Mouse (Mus musculus): ENCODE data around the gene Ube2e3. TPM values are rescaled to one million over a fixed set of nuclear protein-coding genes. Genes with fewer than 3 reads are reported as not detected.

The Ube2e3 gene
- polyA plus RNA-seq, 1 experiment, result 83.9 TPM

GRCm38 (mm10) chr2:78886446-78886845 is 18.5 kb downstream of the Ube2e3 start:
- no peak for DNase-seq
- TF ChIP-seq POLR2A (IDR thresholded peaks at IDR 0.05; ENCODE audit: borderline replicate concordance, insufficient read depth, low read length), result no peak
- TF ChIP-seq CTCF (IDR thresholded peaks at IDR 0.05; ENCODE audit: borderline replicate concordance, insufficient read depth, low read depth, low read length), result no peak
- 54% methylated on average over 2 of the region's 2 CpGs for WGBS
- Histone ChIP-seq H3K27me3 (ENCODE audit: control insufficient read depth, insufficient read depth, low read length) (no peaks in the 10 kb centered on the region), H3K4me1 (ENCODE audit: control insufficient read depth, insufficient read depth, low read length) (peaks cover 9% of the 10 kb centered on the region), H3K4me3 (replicated peaks; ENCODE audit: insufficient read depth, low read depth, low read length) (no peak overlapping the region), H3K27ac (ENCODE audit: insufficient read depth, low read length) (no peak overlapping the region)

- WGBS, result 44% methylated on average over 3 of the region's 3 CpGs
- DNase-seq, result no peak
- Histone ChIP-seq H3K4me1 (ENCODE audit: control insufficient read depth, insufficient read depth, low read length) (peaks cover 10% of the 10 kb centered on the region), H3K27ac (ENCODE audit: insufficient read depth, low read length) (no peak overlapping the region), H3K27me3 (ENCODE audit: control insufficient read depth, insufficient read depth, low read length) (no peaks in the 10 kb centered on the region), H3K4me3 (replicated peaks; ENCODE audit: insufficient read depth, low read depth, low read length) (no peak overlapping the region)
- TF ChIP-seq POLR2A (IDR thresholded peaks at IDR 0.05; ENCODE audit: borderline replicate concordance, insufficient read depth, low read length), result no peak
- TF ChIP-seq CTCF (IDR thresholded peaks at IDR 0.05; ENCODE audit: borderline replicate concordance, insufficient read depth, low read depth, low read length), result no peak
Measured at GRCm38 (mm10) chr2:78888190-78888589, 20.3 kb downstream of the Ube2e3 start.

- TF ChIP-seq CTCF (IDR thresholded peaks at IDR 0.05; ENCODE audit: borderline replicate concordance, insufficient read depth, low read depth, low read length) (no peak), POLR2A (IDR thresholded peaks at IDR 0.05; ENCODE audit: borderline replicate concordance, insufficient read depth, low read length) (no peak)
- peaks cover 3% of the 10 kb centered on the region; the same call in 1 of the 2 replicates for H3K4me1 ChIP-seq (ENCODE audit: control insufficient read depth, insufficient read depth, low read length)
- no peak overlapping the region for H3K4me3 ChIP-seq (replicated peaks; ENCODE audit: insufficient read depth, low read depth, low read length)
- WGBS, result 38% methylated on average over 2 of the region's 2 CpGs
- H3K27ac ChIP-seq (ENCODE audit: insufficient read depth, low read length), result no peak overlapping the region
- peak in 1 of 2 experiments; percentile 50 for DNase-seq
- H3K27me3 ChIP-seq (ENCODE audit: control insufficient read depth, insufficient read depth, low read length), result no peaks in the 10 kb centered on the region
Measured at GRCm38 (mm10) chr2:78895216-78895615, 27.3 kb downstream of the Ube2e3 start.

- no peak for TF ChIP-seq POLR2A (IDR thresholded peaks at IDR 0.05; ENCODE audit: borderline replicate concordance, insufficient read depth, low read length)
- no peak for TF ChIP-seq CTCF (IDR thresholded peaks at IDR 0.05; ENCODE audit: borderline replicate concordance, insufficient read depth, low read depth, low read length)
- DNase-seq, result peak in 1 of 2 experiments; percentile 23
- WGBS, result 31% methylated on average over 3 of the region's 3 CpGs
- Histone ChIP-seq H3K4me1 (ENCODE audit: control insufficient read depth, insufficient read depth, low read length) (peaks cover 3% of the 10 kb centered on the region), H3K27ac (ENCODE audit: insufficient read depth, low read length) (no peak overlapping the region), H3K27me3 (ENCODE audit: control insufficient read depth, insufficient read depth, low read length) (no peaks in the 10 kb centered on the region), H3K4me3 (replicated peaks; ENCODE audit: insufficient read depth, low read depth, low read length) (no peak overlapping the region)
Measured at GRCm38 (mm10) chr2:78905916-78906315, 38.0 kb downstream of the Ube2e3 start.

- DNase-seq, result no peak
- TF ChIP-seq CTCF (IDR thresholded peaks at IDR 0.05; ENCODE audit: borderline replicate concordance, insufficient read depth, low read depth, low read length), result no peak
- no peak for TF ChIP-seq POLR2A (IDR thresholded peaks at IDR 0.05; ENCODE audit: borderline replicate concordance, insufficient read depth, low read length)
- no peak overlapping the region for H3K4me3 ChIP-seq (replicated peaks; ENCODE audit: insufficient read depth, low read depth, low read length)
- H3K4me1 ChIP-seq (ENCODE audit: control insufficient read depth, insufficient read depth, low read length), result peaks cover 6% of the 10 kb centered on the region
- H3K27me3 ChIP-seq (ENCODE audit: control insufficient read depth, insufficient read depth, low read length), result no peaks in the 10 kb centered on the region
- no peak overlapping the region for H3K27ac ChIP-seq (ENCODE audit: insufficient read depth, low read length)
Measured at GRCm38 (mm10) chr2:78911516-78911915, 43.6 kb downstream of the Ube2e3 start.

GRCm38 (mm10) chr2:78914861-78915260 is 46.9 kb downstream of the Ube2e3 start:
- Histone ChIP-seq H3K27ac (ENCODE audit: insufficient read depth, low read length) (no peak overlapping the region), H3K4me1 (ENCODE audit: control insufficient read depth, insufficient read depth, low read length) (peaks cover 2% of the 10 kb centered on the region; the same call in 1 of the 2 replicates), H3K27me3 (ENCODE audit: control insufficient read depth, insufficient read depth, low read length) (no peaks in the 10 kb centered on the region), H3K4me3 (replicated peaks; ENCODE audit: insufficient read depth, low read depth, low read length) (no peak overlapping the region)
- DNase-seq, result peak in 1 of 2 experiments; percentile 22
- TF ChIP-seq POLR2A (IDR thresholded peaks at IDR 0.05; ENCODE audit: borderline replicate concordance, insufficient read depth, low read length), result no peak
- 85% methylated on average over 2 of the region's 2 CpGs for WGBS

GRCm38 (mm10) chr2:78922980-78923674 is 55.2 kb downstream of the Ube2e3 start:
- no peaks in the 10 kb centered on the region for H3K27me3 ChIP-seq (ENCODE audit: control insufficient read depth, insufficient read depth, low read length)
- no peak overlapping the region for H3K27ac ChIP-seq (ENCODE audit: insufficient read depth, low read length)
- TF ChIP-seq CTCF (IDR thresholded peaks at IDR 0.05; ENCODE audit: borderline replicate concordance, insufficient read depth, low read depth, low read length), result no peak
- no peak for TF ChIP-seq POLR2A (IDR thresholded peaks at IDR 0.05; ENCODE audit: borderline replicate concordance, insufficient read depth, low read length)
- peaks cover 14% of the 10 kb centered on the region for H3K4me1 ChIP-seq (ENCODE audit: control insufficient read depth, insufficient read depth, low read length)
- no peak overlapping the region for H3K4me3 ChIP-seq (replicated peaks; ENCODE audit: insufficient read depth, low read depth, low read length)
- WGBS, result 84% methylated on average over 6 of the region's 6 CpGs
- DNase-seq, result no peak

- Histone ChIP-seq H3K4me1 (ENCODE audit: control insufficient read depth, insufficient read depth, low read length) (peaks cover 14% of the 10 kb centered on the region), H3K4me3 (replicated peaks; ENCODE audit: insufficient read depth, low read depth, low read length) (no peak overlapping the region), H3K27me3 (ENCODE audit: control insufficient read depth, insufficient read depth, low read length) (no peaks in the 10 kb centered on the region), H3K27ac (ENCODE audit: insufficient read depth, low read length) (no peak overlapping the region)
- WGBS, result 81% methylated on average over 1 of the region's 1 CpGs
- no peak for TF ChIP-seq POLR2A (IDR thresholded peaks at IDR 0.05; ENCODE audit: borderline replicate concordance, insufficient read depth, low read length)
- TF ChIP-seq CTCF (IDR thresholded peaks at IDR 0.05; ENCODE audit: borderline replicate concordance, insufficient read depth, low read depth, low read length), result no peak
- no peak for DNase-seq
Measured at GRCm38 (mm10) chr2:78925807-78926206, 57.9 kb downstream of the Ube2e3 start.

All from cerebellum, adult 2 months (tissue).